8 mouse cellular contexts compared by ENCODE assay signal in genomic region chr16:29735371-29736008, GRCm38 (mm10).
A peak's percentile ranks its signal among the peaks of the same experiment; 100 is the strongest.
DNase-seq lines count a peak whose midpoint lies in the region; ATAC-seq lines count a peak whose summit lies in the region.

No protein-coding gene starts in this region.

- 15% methylated on average over 12 of the region's 12 CpGs for WGBS in lung, embryonic 15.5 days
- 2% methylated on average over 12 of the region's 12 CpGs for WGBS in embryonic facial prominence, embryonic 12.5 days
- WGBS in intestine, embryonic 14.5 days: 12% methylated on average over 12 of the region's 12 CpGs
- WGBS in neural tube, embryonic 13.5 days: 15% methylated on average over 12 of the region's 12 CpGs

- no peaks in the 10 kb centered on the region for H3K36me3 ChIP-seq in lung, embryonic 15.5 days
- no peaks in the 10 kb centered on the region for H3K36me3 ChIP-seq in embryonic facial prominence, embryonic 12.5 days
- H3K36me3 ChIP-seq in intestine, embryonic 14.5 days (ENCODE audit: control insufficient read depth, insufficient read depth, low read length): no peaks in the 10 kb centered on the region
- no peaks in the 10 kb centered on the region for H3K36me3 ChIP-seq in neural tube, embryonic 13.5 days

- no peak overlapping the region for H3K4me3 ChIP-seq in lung, embryonic 15.5 days
- H3K4me3 ChIP-seq in embryonic facial prominence, embryonic 12.5 days: no peak overlapping the region
- no peak overlapping the region for H3K4me3 ChIP-seq in intestine, embryonic 14.5 days (ENCODE audit: low read depth, low read length)
- H3K4me3 ChIP-seq in neural tube, embryonic 13.5 days: no peak overlapping the region

- peaks cover 34% of the 10 kb centered on the region for H3K4me1 ChIP-seq in lung, embryonic 15.5 days
- H3K4me1 ChIP-seq in embryonic facial prominence, embryonic 12.5 days: peaks cover 38% of the 10 kb centered on the region
- peaks cover 28% of the 10 kb centered on the region for H3K4me1 ChIP-seq in intestine, embryonic 14.5 days (replicated peaks; ENCODE audit: control insufficient read depth, insufficient read depth, low read length)
- H3K4me1 ChIP-seq in neural tube, embryonic 13.5 days (replicated peaks): peaks cover 28% of the 10 kb centered on the region

- no peaks in the 10 kb centered on the region for H3K27me3 ChIP-seq in lung, embryonic 15.5 days
- H3K27me3 ChIP-seq in embryonic facial prominence, embryonic 12.5 days: peaks cover 7% of the 10 kb centered on the region; the same call in 1 of the 2 replicates
- H3K27me3 ChIP-seq in intestine, embryonic 14.5 days (replicated peaks; ENCODE audit: control insufficient read depth, insufficient read depth, low read length): no peaks in the 10 kb centered on the region
- H3K27me3 ChIP-seq in neural tube, embryonic 13.5 days: peaks cover 78% of the 10 kb centered on the region

- no peak overlapping the region for H3K4me2 ChIP-seq in lung, embryonic 15.5 days
- peak overlapping the region; percentile 32 for H3K4me2 ChIP-seq in embryonic facial prominence, embryonic 12.5 days (replicated peaks)
- peak overlapping the region; percentile 2 for H3K4me2 ChIP-seq in intestine, embryonic 14.5 days (ENCODE audit: low read length)
- H3K4me2 ChIP-seq in neural tube, embryonic 13.5 days: no peak overlapping the region

- no peaks in the 10 kb centered on the region for H3K9me3 ChIP-seq in lung, embryonic 15.5 days
- no peaks in the 10 kb centered on the region for H3K9me3 ChIP-seq in embryonic facial prominence, embryonic 12.5 days
- H3K9me3 ChIP-seq in intestine, embryonic 14.5 days (ENCODE audit: control insufficient read depth, low read length): no peaks in the 10 kb centered on the region
- H3K9me3 ChIP-seq in neural tube, embryonic 13.5 days: no peaks in the 10 kb centered on the region

- no peak overlapping the region for H3K9ac ChIP-seq in lung, embryonic 15.5 days
- H3K9ac ChIP-seq in embryonic facial prominence, embryonic 12.5 days: no peak overlapping the region
- H3K9ac ChIP-seq in intestine, embryonic 14.5 days (ENCODE audit: low read length): no peak overlapping the region
- no peak overlapping the region for H3K9ac ChIP-seq in neural tube, embryonic 13.5 days

- peak overlapping the region; percentile 91 for H3K27ac ChIP-seq in lung, embryonic 15.5 days
- peak overlapping the region; percentile 85 for H3K27ac ChIP-seq in embryonic facial prominence, embryonic 12.5 days
- peak overlapping the region; percentile 78 for H3K27ac ChIP-seq in intestine, embryonic 14.5 days (ENCODE audit: low read depth)
- 0 out of 2 replicates have a peak overlapping the region, but pooled peaks have one; percentile 68 for H3K27ac ChIP-seq in neural tube, embryonic 13.5 days (replicated peaks)

- no peak for DNase-seq in lung, postnatal 25 days (ENCODE audit: low spot score)
- DNase-seq in intestine, embryonic 14.5 days (ENCODE audit: low spot score): no peak
- DNase-seq in left cerebral cortex, adult 18-20 months (ENCODE audit: low spot score in 2 of 2): no peak
- no peak for DNase-seq in c-Kit-positive CD71-positive TER-119-positive erythroid progenitor cells, embryonic 14.5 days (ENCODE audit: low spot score)
- DNase-seq in adrenal gland, postnatal 10 days: no peak

- ATAC-seq in lung, embryonic 15.5 days (ENCODE audit: borderline replicate concordance, extremely low read depth, low FRiP score, low TSS enrichment): no peak
- peak; percentile 32 for ATAC-seq in embryonic facial prominence, embryonic 12.5 days (ENCODE audit: insufficient number of reproducible peaks, insufficient read depth, low FRiP score, low TSS enrichment)
- ATAC-seq in intestine, embryonic 14.5 days (replicated peaks; ENCODE audit: low FRiP score, low TSS enrichment, low read depth): peak; percentile 29
- ATAC-seq in neural tube, embryonic 13.5 days (ENCODE audit: low read depth): 0 out of 2 replicates have a peak, but pooled peaks have one; percentile 61

Comparison
In these comparisons a context has a peak if more than half of its experiments do, and no peak if none do; other contexts are left out.
1. H3K4me2 ChIP-seq: peak in embryonic facial prominence, embryonic 12.5 days (single experiment) and intestine, embryonic 14.5 days (single experiment); none in lung, embryonic 15.5 days (single experiment) and neural tube, embryonic 13.5 days (single experiment).
2. Peak in every context shown above with its lines, with median percentiles within 50 percentile points of each other: H3K27ac ChIP-seq.